Mouse (Mus musculus) cerebellum, adult 2 months (tissue): ENCODE data around the gene Dnaja1.

ENCODE experiments used
- CTCF ChIP-seq: fragments of 200-500 bp; IDR thresholded peaks from 2 replicates; pipeline ENCODE4 v1.5.1; 2011; ENCODE audit warnings: low read depth, mild to moderate bottlenecking, control low read depth, low read length, moderate library complexity, borderline replicate concordance; ENCODE audit not compliant: insufficient read depth
- POLR2A ChIP-seq: fragments of 200-500 bp; IDR thresholded peaks from 2 replicates; pipeline ENCODE4 v1.6.1; 2011; ENCODE audit warnings: low read length, control low read depth, borderline replicate concordance; ENCODE audit not compliant: insufficient read depth

DNA sequence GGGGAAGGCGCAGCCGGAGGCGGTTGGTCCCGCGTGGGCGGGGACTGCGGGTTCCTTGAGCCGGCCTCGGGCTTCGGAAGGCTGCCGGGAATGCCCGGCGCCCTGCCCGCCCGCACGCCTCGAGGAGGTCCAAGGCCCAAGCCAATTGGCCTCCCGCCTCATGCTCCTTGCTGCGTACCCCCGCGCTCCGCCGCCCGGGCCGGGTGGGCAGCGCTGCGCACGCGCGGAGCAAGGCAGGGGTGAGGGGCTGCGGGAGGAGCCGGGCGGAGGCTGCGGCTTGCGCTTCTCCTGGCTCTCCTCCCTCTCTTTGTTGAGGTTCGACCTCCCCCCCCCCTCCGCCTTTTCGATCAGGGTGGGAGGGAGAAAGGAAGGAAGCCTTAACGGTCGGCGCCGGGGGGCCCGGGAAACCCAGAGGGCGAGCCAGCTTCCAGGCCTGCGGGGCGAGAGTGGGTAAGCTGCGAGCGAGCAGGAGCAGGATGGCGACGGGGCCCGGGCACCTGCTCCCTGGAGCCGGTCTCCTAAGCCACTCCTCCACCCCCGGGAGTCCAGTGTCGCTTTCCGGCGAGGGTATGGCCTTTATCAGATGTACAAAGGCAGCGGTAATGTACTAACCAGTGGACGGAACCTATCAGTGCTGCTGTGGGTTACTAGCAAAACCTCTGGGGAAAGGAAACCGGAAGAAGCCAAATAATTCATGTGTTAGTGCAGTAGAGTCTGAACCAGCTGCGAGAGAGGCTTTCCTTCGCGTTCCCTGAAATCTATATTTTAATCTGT is 924 bp downstream of the Dnaja1 start:
- no peak for TF ChIP-seq CTCF
- TF ChIP-seq POLR2A, result no peak
